Mouse (Mus musculus) heart, postnatal 0 days (tissue): ENCODE data around the gene Kcnk10. TPM values are rescaled to one million over a fixed set of nuclear protein-coding genes. Genes with fewer than 3 reads are reported as not detected.

ENCODE experiments used
- ATAC-seq: fragments of 200-750 bp; cut with Nextera tagmentation; 2 replicates; pipeline ENCODE4 v1.8.0; 2017; ENCODE audit warnings: low read depth, moderate number of reproducible peaks, moderate library complexity; ENCODE audit not compliant: insufficient read depth
- DNase-seq: peaks from one replicate; pipeline ENCODE4 v3.0.0-alpha.2; 2016; ENCODE audit warnings: low spot score
- H3K27ac ChIP-seq: fragments of 300-500 bp; sonication (generic); 2 replicates; pipeline ENCODE4 v1.5.1; 2014; ENCODE audit warnings: low read depth, mild to moderate bottlenecking
- H3K27me3 ChIP-seq: fragments of 300-500 bp; sonication (generic); 2 replicates; pipeline ENCODE4 v1.6.1; 2014; ENCODE audit warnings: low read length, mixed read lengths; ENCODE audit not compliant: control insufficient read depth, insufficient read depth
- H3K36me3 ChIP-seq: fragments of 300-500 bp; sonication (generic); replicated peaks from 2 replicates; pipeline ENCODE4 v1.6.1; 2014; ENCODE audit warnings: low read length, mixed read lengths; ENCODE audit not compliant: control insufficient read depth, insufficient read depth
- H3K4me1 ChIP-seq: fragments of 300-500 bp; sonication (generic); 2 replicates; pipeline ENCODE4 v1.6.1; 2014; ENCODE audit warnings: antibody characterized with exemption; ENCODE audit not compliant: control insufficient read depth, insufficient read depth
- H3K4me2 ChIP-seq: fragments of 300-500 bp; sonication (generic); 2 replicates; pipeline ENCODE4 v1.6.1; 2014; ENCODE audit warnings: low read depth, mild to moderate bottlenecking, low read length, moderate library complexity
- H3K4me3 ChIP-seq: fragments of 300-500 bp; sonication (generic); 2 replicates; pipeline ENCODE4 v1.5.1; 2014; ENCODE audit warnings: low read depth, low read length
- H3K9ac ChIP-seq: fragments of 300-500 bp; sonication (generic); replicated peaks from 2 replicates; pipeline ENCODE4 v1.6.1; 2014; ENCODE audit warnings: low read depth, low read length, mixed read lengths
- H3K9me3 ChIP-seq: fragments of 300-500 bp; sonication (generic); replicated peaks from 2 replicates; pipeline ENCODE4 v1.6.1; 2016; ENCODE audit warnings: low read length; ENCODE audit not compliant: control insufficient read depth
- CTCF ChIP-seq: IDR thresholded peaks from 2 replicates; pipeline ENCODE4 v1.5.1; 2016; ENCODE audit warnings: antibody characterized with exemption, control low read depth, low read depth
- EP300 ChIP-seq: IDR thresholded peaks from 2 replicates; pipeline ENCODE4 v1.6.1; 2016; ENCODE audit warnings: antibody characterized with exemption, low read depth
- WGBS: fragments of 180-500 bp; shearing (Covaris S2); extraction: QIAGEN DNeasy Blood & Tissue Kit; methylation state at CpG from one replicate; pipeline ENCODE4 v1.1.7; 2014; 5-methylcytosine and 5-hydroxymethylcytosine counted together
- polyA plus RNA-seq: library from polyadenylated mRNA; unstranded; fragments of >200 nt; fragmentation: Nextera tagmentation; extraction: Ambion mirVana; gene quantifications from 2 replicates; pipeline ENCODE4 v1.2.1, GENCODE M21; 2015
- total RNA-seq: library from RNA; depleted of rRNA; stranded (reverse); fragments of >200 nt; gene quantifications from 2 replicates; pipeline ENCODE4 v1.2.3, GENCODE M21; 2014; ENCODE audit warnings: low replicate concordance

Gene Kcnk10
- total and polyA plus RNA-seq, 2 experiments from 2014 or later: not detected

DNA sequence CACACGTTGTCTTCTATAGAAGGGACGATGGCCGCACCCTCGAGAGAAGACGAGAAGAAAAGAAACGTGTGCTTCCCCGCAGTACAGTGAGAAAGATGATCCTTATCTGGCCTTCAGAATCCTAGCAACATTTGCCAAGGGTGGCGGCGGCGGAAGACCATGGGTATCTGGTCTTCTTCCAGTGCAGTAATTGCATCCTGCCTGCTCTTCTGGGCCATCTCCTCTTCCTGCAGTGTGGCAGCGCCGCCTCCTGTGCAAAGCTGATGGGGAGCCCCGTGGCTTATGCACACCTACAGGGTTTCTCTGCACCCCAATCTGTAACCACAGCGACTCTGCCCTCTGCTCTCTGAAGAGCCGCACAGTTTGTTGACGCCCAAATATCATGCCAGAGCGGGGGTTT is 124.9 kb downstream of the Kcnk10 start:
- no peak for DNase-seq
- 78% methylated on average over 17 of the region's 17 CpGs for WGBS

DNA sequence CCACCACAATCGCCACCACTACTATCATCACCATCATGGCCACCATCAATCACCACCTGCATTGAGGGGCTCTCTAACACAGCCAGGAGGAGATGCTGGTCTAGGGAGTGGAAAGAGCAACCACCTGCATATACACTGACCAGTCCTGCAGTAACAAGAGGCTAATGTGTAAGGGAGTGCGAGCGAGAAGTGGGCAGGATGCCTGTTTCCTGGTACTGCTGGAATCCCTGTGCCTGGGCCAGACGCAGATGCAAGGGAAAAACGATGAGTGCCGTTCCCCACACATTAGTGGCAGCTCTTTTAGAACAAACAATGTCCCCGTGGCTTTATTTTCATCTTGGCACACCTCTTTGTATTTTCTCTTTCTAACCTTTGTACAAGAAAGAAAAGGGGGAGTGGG is 125.5 kb downstream of the Kcnk10 start:
- H3K27ac ChIP-seq: no peak overlapping the region
- no peaks in the 10 kb centered on the region for H3K36me3 ChIP-seq
- no peak overlapping the region for H3K4me2 ChIP-seq
- TF ChIP-seq EP300 (no peak), CTCF (no peak)
- 81% methylated on average over 7 of the region's 7 CpGs for WGBS
- H3K9me3 ChIP-seq: no peaks in the 10 kb centered on the region
- no peak for DNase-seq
- no peaks in the 10 kb centered on the region for H3K27me3 ChIP-seq
- ATAC-seq: no peak
- no peak overlapping the region for H3K4me3 ChIP-seq
- H3K4me1 ChIP-seq: no peaks in the 10 kb centered on the region
- no peak overlapping the region for H3K9ac ChIP-seq

More for the DNA sequence above, 124.9 kb downstream of the Kcnk10 start:
- Histone ChIP-seq H3K9me3 (no peaks in the 10 kb centered on the region), H3K36me3 (no peaks in the 10 kb centered on the region), H3K4me3 (no peak overlapping the region), H3K27me3 (no peaks in the 10 kb centered on the region), H3K9ac (no peak overlapping the region), H3K4me1 (no peaks in the 10 kb centered on the region), H3K27ac (no peak overlapping the region), H3K4me2 (no peak overlapping the region)
- no peak for ATAC-seq
- TF ChIP-seq EP300: no peak
- no peak for TF ChIP-seq CTCF

DNA sequence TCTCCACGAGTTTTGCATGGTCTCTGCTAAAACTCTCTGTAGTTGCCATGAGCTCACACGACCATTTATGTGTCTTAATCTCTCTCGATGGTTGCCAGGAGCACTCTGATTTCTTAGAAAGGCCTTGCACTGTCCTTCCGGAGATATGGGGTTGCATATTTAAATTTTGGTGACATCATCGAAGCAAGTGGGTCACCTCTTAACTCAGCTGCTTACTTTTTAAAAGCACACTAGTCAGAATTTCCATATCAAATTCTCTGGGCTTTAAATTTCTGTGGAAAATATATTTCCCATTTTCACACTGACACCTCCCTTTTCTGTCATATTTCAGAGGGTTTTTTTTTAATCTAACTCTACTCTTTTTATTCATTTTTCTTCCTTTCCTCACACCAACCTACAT is 132.5 kb downstream of the Kcnk10 start:
- Histone ChIP-seq H3K27me3 (no peaks in the 10 kb centered on the region), H3K4me3 (no peak overlapping the region), H3K9ac (no peak overlapping the region), H3K4me2 (no peak overlapping the region), H3K4me1 (no peaks in the 10 kb centered on the region), H3K36me3 (no peaks in the 10 kb centered on the region), H3K27ac (no peak overlapping the region), H3K9me3 (no peaks in the 10 kb centered on the region)
- TF ChIP-seq EP300 (no peak), CTCF (no peak)
- DNase-seq (no peak), ATAC-seq (no peak)
- 58% methylated on average over 5 of the region's 5 CpGs for WGBS

- TF ChIP-seq EP300: no peak
- TF ChIP-seq CTCF: no peak
- no peak for ATAC-seq
- no peak for DNase-seq
- 79% methylated on average over 5 of the region's 5 CpGs for WGBS
- Histone ChIP-seq H3K4me2 (no peak overlapping the region), H3K27me3 (no peaks in the 10 kb centered on the region), H3K27ac (no peak overlapping the region), H3K36me3 (no peaks in the 10 kb centered on the region), H3K4me3 (no peak overlapping the region), H3K9ac (no peak overlapping the region), H3K9me3 (no peaks in the 10 kb centered on the region), H3K4me1 (no peaks in the 10 kb centered on the region)
These were observed 133.2 kb downstream of the Kcnk10 start for GRCm38 (mm10) chr12:98444860-98445259.

- no peak for TF ChIP-seq EP300
- no peak for TF ChIP-seq CTCF
- H3K4me3 ChIP-seq: no peak overlapping the region
- WGBS: 55% methylated on average over 3 of the region's 3 CpGs
- no peaks in the 10 kb centered on the region for H3K9me3 ChIP-seq
- H3K9ac ChIP-seq: no peak overlapping the region
- no peak overlapping the region for H3K4me2 ChIP-seq
- no peaks in the 10 kb centered on the region for H3K27me3 ChIP-seq
- DNase-seq (no peak), ATAC-seq (no peak)
- H3K27ac ChIP-seq: no peak overlapping the region
- H3K4me1 ChIP-seq: no peaks in the 10 kb centered on the region
- H3K36me3 ChIP-seq: no peaks in the 10 kb centered on the region
These were observed 134.4 kb downstream of the Kcnk10 start for GRCm38 (mm10) chr12:98443754-98444153.

DNA sequence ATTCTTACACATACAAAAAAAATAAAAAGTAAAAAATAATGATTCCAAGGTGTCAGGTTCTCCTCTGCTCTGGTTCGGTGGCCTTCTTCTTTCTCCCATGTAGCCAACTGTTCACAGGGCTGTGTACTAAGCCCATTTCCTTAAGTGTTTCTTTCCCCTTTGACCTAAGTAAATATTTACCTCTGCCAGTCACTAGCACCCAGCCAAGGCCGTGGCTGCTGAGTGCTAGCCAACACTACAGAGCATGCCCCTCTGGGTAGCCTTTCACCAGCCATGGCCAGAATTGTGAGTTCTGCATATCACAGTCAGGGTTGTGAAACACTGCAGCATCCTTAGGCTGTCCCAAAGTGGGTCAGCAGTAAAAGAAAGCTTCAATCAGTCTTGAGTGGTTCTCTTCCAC is 140.0 kb downstream of the Kcnk10 start:
- no peak overlapping the region for H3K27ac ChIP-seq
- no peaks in the 10 kb centered on the region for H3K4me1 ChIP-seq
- no peaks in the 10 kb centered on the region for H3K27me3 ChIP-seq
- ATAC-seq: no peak
- H3K4me3 ChIP-seq: no peak overlapping the region
- H3K4me2 ChIP-seq: no peak overlapping the region
- TF ChIP-seq CTCF: no peak
- no peak for TF ChIP-seq EP300
- H3K9me3 ChIP-seq: no peaks in the 10 kb centered on the region
- no peak overlapping the region for H3K9ac ChIP-seq
- no peaks in the 10 kb centered on the region for H3K36me3 ChIP-seq
- DNase-seq: no peak
- 59% methylated on average over 2 of the region's 2 CpGs for WGBS
